Mouse (Mus musculus) urinary bladder, postnatal 14 days (tissue): ENCODE data around the gene Nop9.

ENCODE experiments used
- DNase-seq: peaks from one replicate; pipeline ENCODE4 v3.0.0; 2021; ENCODE audit warnings: low spot score

Nop9 gene

DNA sequence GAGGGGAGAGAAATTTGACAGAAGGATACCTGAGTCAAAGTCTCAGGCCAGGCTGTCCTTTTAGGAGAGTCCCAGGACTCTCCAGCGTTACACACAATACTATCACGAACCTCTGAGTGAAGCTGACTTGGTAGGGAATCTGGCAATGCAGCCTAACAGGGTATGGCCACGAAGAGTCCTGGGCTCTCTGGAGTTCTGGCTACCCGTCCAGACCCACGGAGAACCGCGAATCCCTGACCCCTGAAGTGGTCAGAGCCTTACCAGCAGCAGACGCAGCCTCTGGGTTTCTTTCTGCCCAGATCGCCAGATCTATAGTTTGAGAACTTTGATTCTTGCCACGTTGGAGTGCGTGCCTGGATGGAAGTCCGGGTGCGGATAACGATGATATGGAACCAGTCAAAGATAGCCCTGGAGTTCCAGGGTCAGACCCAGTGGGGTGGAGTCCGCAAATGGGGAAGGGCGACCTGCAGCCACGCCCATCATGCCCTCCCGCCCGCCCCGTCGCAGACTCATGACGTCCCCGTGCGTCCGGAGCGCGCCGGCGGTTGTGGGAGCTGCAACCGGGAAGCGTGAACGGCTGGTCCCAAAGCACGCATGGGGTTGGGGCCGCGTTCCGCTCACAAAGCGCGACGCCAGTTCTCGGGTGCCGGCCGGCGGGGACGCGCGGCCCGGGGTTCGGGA lies at the start of gene Nop9, which contains the start of gene Dhrs1:
Gene Nop9 (plus strand): TSS at position 514 of the 681 bp plus-strand sequence.
Gene Dhrs1 (minus strand): TSS at position 511 of the 681 bp plus-strand sequence.
- DNase-seq, result peak; percentile 88

GRCm38 (mm10) chr14:55697226-55697625 lies 48.3 kb upstream of the Nop9 start:
- DNase-seq, result no peak

- no peak for DNase-seq
These were observed 44.4 kb upstream of the Nop9 start for GRCm38 (mm10) chr14:55701131-55701530.

DNA sequence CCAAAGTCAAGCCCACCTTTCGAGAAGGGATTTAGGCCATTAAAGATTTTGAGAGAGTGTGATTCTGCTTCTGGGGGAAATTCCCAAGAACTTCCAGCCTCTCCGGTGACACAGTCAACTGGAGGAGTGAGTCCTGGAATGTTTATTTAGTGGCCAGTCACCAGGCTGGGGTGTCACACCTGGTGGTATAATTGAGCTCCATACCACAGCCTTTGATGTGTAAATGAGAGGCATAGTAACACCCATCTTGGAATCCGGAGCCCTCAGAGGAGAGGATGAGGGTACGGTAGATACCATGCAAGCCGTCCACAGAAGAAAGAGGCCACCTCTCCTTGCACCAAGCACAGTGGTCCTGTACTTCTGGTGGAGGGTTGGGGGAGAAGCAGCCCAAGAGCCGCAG lies 42.7 kb upstream of the Nop9 start:
- DNase-seq, result no peak

DNA sequence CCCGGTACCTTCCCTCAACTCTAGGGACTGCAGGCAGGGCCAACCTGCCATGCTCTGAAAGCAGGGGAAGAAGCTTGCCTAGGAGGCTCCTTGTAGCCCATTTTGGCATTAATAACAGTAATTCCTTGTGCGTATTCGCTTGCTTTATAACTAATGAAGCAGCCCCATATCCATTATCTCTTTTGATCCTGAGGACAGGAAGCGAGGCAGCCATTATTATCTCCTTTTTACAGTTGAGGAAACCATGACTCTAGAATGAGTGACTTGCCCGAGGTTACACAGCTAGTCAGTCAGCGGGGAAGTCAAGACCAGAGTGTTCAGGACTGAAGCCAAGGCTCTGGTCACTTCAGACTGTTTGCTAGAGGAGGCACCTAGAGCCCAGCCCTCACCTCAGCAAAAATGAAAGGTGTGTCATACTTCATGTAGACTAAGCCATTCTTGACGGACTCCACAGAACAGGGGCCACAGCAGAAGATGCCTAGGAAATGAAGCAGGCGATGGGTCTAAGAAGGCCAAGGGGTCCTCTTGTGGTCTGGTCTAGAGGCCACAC lies 39.4 kb upstream of the Nop9 start:
- no peak for DNase-seq

DNA sequence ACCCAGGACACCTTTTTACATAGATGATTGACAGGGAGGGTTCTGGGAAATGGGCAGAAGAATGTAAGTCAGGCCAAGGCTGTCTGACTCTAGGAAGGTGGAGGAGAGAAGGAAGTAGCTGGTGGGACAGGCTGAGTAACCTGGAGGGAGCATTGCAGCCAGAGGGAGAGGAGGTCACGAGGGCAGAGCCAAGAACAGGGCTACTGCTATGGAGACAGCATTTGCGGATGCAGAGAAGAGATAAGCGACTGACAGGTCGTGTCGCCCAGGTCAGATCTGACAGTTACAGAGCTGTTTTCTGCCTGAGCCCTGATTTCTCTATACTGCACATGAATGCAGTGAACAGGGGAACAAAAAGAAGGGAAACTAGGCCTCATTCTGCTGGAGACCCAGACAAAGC lies 38.1 kb upstream of the Nop9 start:
- no peak for DNase-seq

- no peak for DNase-seq
These were observed 36.0 kb upstream of the Nop9 start for GRCm38 (mm10) chr14:55709509-55709908.

GRCm38 (mm10) chr14:55711786-55712185 lies 33.7 kb upstream of the Nop9 start:
- DNase-seq, result no peak

GRCm38 (mm10) chr14:55713007-55713728 lies 32.3 kb upstream of the Nop9 start:
- peak; percentile 61 for DNase-seq

GRCm38 (mm10) chr14:55713729-55714122 lies 31.8 kb upstream of the Nop9 start, which contains the start of gene Tgm1:
Gene Tgm1 (minus strand): TSS chr14:55713926.
- DNase-seq, result peak; percentile 37

DNA sequence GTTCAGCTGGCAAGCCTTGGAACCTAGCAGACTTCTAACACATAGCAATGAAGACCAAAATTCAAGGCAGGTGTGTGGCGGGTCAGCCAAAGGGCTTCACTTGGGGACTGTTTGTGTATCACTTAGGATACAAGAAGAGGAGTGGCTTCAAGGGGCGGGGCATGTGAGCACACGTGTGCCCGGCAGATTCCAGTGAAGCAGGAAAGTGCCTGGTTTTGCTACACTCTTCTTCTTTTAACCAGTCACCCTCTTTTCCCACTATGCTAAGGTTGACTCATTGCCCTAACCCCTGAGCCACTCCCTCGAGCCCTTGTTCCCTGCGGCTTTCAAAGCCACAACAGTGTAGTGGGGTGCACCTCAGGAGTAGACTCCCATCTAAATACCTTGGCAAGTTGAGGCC lies 30.6 kb upstream of the Nop9 start:
- peak; percentile 38 for DNase-seq

DNA sequence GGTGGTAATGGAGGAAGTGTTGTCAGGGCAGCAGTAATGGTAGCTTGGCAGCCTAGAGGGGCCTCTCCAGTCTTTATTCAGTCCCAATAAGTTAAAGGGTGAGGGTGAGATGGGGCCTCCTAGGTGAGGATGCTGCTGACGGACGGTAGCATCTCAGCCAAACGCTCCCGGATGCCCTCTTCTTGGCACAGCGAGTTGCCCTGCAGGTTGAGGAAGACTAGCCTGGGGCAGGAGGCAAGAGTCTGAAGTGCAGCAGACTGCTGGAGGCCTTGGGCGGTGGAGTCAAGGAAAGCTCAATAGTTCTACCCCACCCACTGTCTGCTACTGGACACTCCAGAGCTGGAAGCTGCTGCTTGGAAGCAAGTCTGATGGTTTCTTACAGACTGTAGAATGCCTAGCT lies 29.2 kb upstream of the Nop9 start:
- no peak for DNase-seq

DNA sequence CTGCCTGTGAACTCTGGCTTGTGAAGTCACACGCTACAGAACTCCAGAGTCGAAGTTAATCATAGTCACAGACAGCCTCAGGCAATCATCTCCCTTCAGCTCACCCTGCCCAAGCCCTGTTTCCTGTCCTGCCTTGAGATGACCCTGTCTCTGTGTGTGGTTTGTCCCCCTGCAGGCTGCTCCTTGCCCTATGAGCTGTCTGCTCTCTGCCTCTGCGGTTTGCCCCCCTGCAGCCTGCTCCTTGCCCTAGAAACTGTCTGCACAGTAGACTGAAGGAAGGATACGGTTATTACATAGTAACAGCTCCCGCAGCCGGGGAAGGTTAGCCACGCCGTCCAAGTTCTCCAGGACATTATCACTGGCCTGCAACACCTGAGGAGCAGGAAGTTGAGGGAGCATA lies 28.6 kb upstream of the Nop9 start:
- DNase-seq, result no peak

GRCm38 (mm10) chr14:55719737-55720136 lies 25.8 kb upstream of the Nop9 start:
- DNase-seq, result no peak

DNA sequence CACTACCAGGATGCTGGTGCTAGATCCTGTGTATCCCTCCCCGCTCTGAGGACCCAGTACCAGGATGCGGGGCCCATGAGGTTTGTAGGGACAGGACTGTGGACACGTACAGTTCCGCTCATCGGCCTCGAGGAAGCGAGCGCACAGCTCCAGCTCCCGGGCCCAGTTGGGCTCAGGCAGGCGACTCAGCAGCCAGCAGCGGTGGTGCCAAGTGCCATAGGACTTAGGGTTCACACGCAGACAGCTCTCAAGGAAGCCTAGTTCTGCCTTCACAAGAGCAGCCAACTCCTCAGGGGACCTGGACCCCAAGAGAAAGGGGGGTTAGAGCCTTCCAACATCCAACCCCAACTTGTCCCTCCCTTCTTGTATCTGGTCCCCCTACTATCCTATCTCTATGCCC lies 24.8 kb upstream of the Nop9 start:
- DNase-seq, result no peak

DNA sequence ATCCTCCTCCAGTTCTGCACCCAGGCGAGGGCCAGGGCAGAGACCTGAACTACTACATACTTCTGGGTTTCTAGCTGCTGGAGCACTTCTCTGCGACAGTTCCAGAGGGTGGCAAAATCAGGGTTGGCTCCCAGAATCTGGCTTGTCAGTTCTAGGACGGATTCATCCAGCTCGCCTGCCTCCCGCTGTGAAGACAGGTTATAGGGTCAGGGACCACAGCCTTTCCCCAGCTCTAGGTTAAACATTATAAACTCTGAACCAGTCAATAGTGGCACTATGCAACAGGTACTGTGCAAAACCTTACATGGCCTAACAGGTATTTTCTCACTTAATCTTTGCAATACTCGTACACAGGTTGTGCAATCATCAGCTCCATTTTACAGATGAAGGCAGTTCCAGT lies 24.4 kb upstream of the Nop9 start:
- DNase-seq, result no peak

DNA sequence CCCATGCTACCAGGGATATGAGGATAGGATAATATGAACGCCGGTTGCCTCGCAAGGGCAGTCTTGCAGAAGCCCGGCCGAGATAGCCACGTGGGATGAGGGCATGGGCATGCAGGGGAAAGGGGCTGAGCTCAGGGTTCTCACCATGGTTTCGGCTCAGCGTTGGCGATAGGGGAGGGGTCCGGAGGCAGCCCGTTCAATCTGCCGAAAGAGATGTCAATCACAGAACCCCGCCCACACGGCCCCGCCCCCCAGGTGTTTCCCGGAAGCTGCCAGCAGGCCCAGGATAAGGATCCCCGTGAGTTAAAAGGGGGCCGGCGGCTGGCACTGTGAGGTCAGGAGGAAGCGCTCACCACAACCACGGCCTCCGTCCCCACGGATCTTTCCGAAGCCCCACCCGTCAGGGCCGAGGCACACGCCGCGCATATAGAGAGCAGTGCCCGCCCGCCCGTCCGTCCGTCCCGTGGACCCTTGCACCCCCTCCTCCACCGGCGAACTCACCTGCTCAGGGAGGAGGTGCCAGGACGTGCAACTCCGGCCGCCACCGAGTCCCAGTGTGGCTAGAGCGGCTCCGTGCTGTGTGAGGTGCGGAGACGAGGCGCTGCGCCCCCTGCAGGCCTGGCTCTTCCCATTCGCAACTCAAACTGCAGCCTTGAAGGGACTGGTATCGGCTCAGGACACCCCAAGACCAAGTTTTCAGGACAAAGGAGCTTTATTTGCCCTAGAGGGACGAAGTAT lies 23.6 kb upstream of the Nop9 start, which contains the start of gene Rabggta:
Gene Rabggta (minus strand): TSS at position 564 of the 738 bp plus-strand sequence.
- DNase-seq, result peak; percentile 94

DNA sequence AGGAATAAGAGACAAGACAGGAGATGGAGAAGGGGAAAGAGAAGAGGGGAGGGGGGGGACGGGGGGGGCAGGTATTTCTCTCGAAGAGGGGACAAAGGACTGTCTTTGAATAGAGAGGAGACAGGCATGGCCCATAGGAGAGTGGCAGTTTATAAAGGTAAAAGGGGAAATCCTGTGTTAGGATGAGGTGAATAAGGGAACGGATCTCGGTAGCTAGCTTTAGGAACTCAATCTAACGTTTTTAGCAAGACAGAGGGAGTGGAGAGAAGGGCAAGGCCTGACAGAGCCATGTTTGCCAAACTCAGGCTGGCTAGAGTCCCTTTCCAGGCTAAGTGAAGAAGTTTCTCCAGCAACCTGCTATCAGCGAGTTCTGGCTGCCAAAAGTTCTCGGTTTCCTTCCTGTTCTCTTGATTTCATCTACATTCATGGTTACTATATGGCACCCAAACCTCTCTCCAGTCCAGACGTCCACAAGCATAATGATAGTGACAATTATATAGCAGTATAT lies 23.0 kb upstream of the Nop9 start:
- DNase-seq, result no peak

- DNase-seq, result no peak
These were observed 22.1 kb upstream of the Nop9 start for GRCm38 (mm10) chr14:55723433-55723832.

GRCm38 (mm10) chr14:55724411-55724871 lies 21.1 kb upstream of the Nop9 start:
- DNase-seq, result peak; percentile 30

- DNase-seq, result no peak
These were observed 19.2 kb upstream of the Nop9 start for GRCm38 (mm10) chr14:55726261-55726660.
